ENCODE assay signal across 8 mouse cellular contexts in genomic region chr4:62619232-62619964, GRCm38 (mm10). TPM values are rescaled to one million over a fixed set of nuclear protein-coding genes. Genes with fewer than 3 reads are reported as not detected.
DNase-seq lines count a peak whose midpoint lies in the region; TF ChIP-seq lines count a peak whose summit lies in the region.

No protein-coding gene starts in this region.

- H3K9me3 ChIP-seq in heart, embryonic 10.5 days: no peaks in the 10 kb centered on the region

- WGBS in heart, embryonic 10.5 days: 15% methylated on average over 16 of the region's 16 CpGs
- whole genome bisulfite sequencing in kidney, adult 2 months: 54% methylated on average over 16 of the region's 16 CpGs
- 39% methylated on average over 16 of the region's 16 CpGs for WGBS in lung, adult 2 months
- WGBS in small intestine, adult 2 months: 58% methylated on average over 16 of the region's 16 CpGs

- peak; percentile 42 to 58 for DNase-seq in CD8-positive naive resting alpha-beta T cell, adult 2 months (ENCODE audit: low read depth in 2 of 2, low spot score in 2 of 2)
- DNase-seq in adrenal gland, postnatal 14 days: peak; percentile 76
- DNase-seq in heart, embryonic 10.5 days (ENCODE audit: low spot score): no peak
- peak; percentile 89 for DNase-seq in kidney, adult 2 months
- DNase-seq in lung, adult 2 months: no peak
- no peak for DNase-seq in c-Kit-positive CD71-positive TER-119-positive erythroid progenitor cells, embryonic 14.5 days (ENCODE audit: low spot score)
- DNase-seq in right cerebral cortex, postnatal 4 days: no peak

- H3K27me3 ChIP-seq in heart, embryonic 10.5 days (ENCODE audit: insufficient read depth, poor library complexity, severe bottlenecking): peaks cover 94% of the 10 kb centered on the region
- H3K27me3 ChIP-seq in kidney, adult 2 months (replicated peaks; ENCODE audit: control insufficient read depth, insufficient read depth, low read length): no peaks in the 10 kb centered on the region
- H3K27me3 ChIP-seq in small intestine, adult 2 months (ENCODE audit: control insufficient read depth, insufficient read depth, low read length): no peaks in the 10 kb centered on the region

- peak overlapping the region; percentile 85 for H3K27ac ChIP-seq in heart, embryonic 10.5 days
- H3K27ac ChIP-seq in kidney, adult 2 months (ENCODE audit: insufficient read depth, low read depth, low read length): peak overlapping the region; percentile 87
- H3K27ac ChIP-seq in small intestine, adult 2 months (ENCODE audit: insufficient read depth, low read depth, low read length): peak overlapping the region; percentile 48

- no peak for TF ChIP-seq CTCF in kidney, adult 2 months (conservative IDR thresholded peaks at IDR 0.05; ENCODE audit: insufficient read depth, insufficient read length, low read depth, low read length)
- no peak for TF ChIP-seq CTCF in lung, adult 2 months (IDR thresholded peaks at IDR 0.05; ENCODE audit: insufficient read depth, low read length)
- TF ChIP-seq CTCF in small intestine, adult 2 months (IDR thresholded peaks at IDR 0.05; ENCODE audit: extremely low read depth, insufficient read length, insufficient replicate concordance, low read depth, low read length): no peak

- peak overlapping the region; percentile 52 for H3K4me3 ChIP-seq in heart, embryonic 10.5 days
- peak overlapping the region; percentile 38 for H3K4me3 ChIP-seq in kidney, adult 2 months (ENCODE audit: insufficient read depth, low read depth, low read length)
- peak overlapping the region; percentile 61 for H3K4me3 ChIP-seq in lung, adult 2 months (replicated peaks; ENCODE audit: extremely low read depth, low read depth, low read length)
- H3K4me3 ChIP-seq in small intestine, adult 2 months (ENCODE audit: low read depth, low read length): peak overlapping the region; percentile 39

- no peak for TF ChIP-seq POLR2A in kidney, adult 2 months (IDR thresholded peaks at IDR 0.05; ENCODE audit: low read depth, low read length)
- peak; percentile 68; the same call in 1 of the 2 replicates for TF ChIP-seq POLR2A in lung, adult 2 months (IDR thresholded peaks at IDR 0.05; ENCODE audit: borderline replicate concordance, extremely low read depth, low read depth, low read length)
- no peak for TF ChIP-seq POLR2A in small intestine, adult 2 months (IDR thresholded peaks at IDR 0.05; ENCODE audit: low read depth, low read length)

- peaks cover 47% of the 10 kb centered on the region for H3K4me1 ChIP-seq in heart, embryonic 10.5 days
- no peaks in the 10 kb centered on the region for H3K4me1 ChIP-seq in kidney, adult 2 months (ENCODE audit: control insufficient read depth, insufficient read depth, low read length)
- peaks cover 14% of the 10 kb centered on the region for H3K4me1 ChIP-seq in lung, adult 2 months (ENCODE audit: control insufficient read depth, insufficient read depth, low read length)
- peaks cover 24% of the 10 kb centered on the region for H3K4me1 ChIP-seq in small intestine, adult 2 months (ENCODE audit: control insufficient read depth, insufficient read depth, insufficient read length, low read length)

- no peaks in the 10 kb centered on the region for H3K36me3 ChIP-seq in heart, embryonic 10.5 days
- no peaks in the 10 kb centered on the region for H3K36me3 ChIP-seq in kidney, adult 2 months (ENCODE audit: control insufficient read depth, insufficient read depth, low read length)
- no peaks in the 10 kb centered on the region for H3K36me3 ChIP-seq in small intestine, adult 2 months (ENCODE audit: control insufficient read depth, insufficient read depth, low read length)

RNA-seq across cellular contexts. Expression of gene Rgs3, which starts 59.8 kb away (rescaled TPM):
- total RNA-seq in adrenal gland, postnatal 14 days (2021): 46.7 and 69.3 TPM in 2 replicates
- polyA plus RNA-seq in heart, embryonic 10.5 days (2016; fragmentation: Nextera tagmentation; extraction: Ambion mirVana): 61.4 and 65.4 TPM in 2 replicates
- 43.1 and 43.5 TPM in 2 replicates for polyA plus RNA-seq in kidney, adult 2 months (2012; rRNA removed)
- 97.1 and 104 TPM in 2 replicates for polyA plus RNA-seq in lung, adult 2 months (2012; rRNA removed)
- 30.3 and 45.8 TPM in 2 replicates for polyA plus RNA-seq in small intestine, adult 2 months (2012; rRNA removed)

Comparison
In these comparisons a context has a peak if more than half of its experiments do, and no peak if none do; other contexts are left out.
1. DNase-seq: peak in CD8-positive naive resting alpha-beta T cell, adult 2 months (2 of 2), adrenal gland, postnatal 14 days (single experiment) and kidney, adult 2 months (single experiment); none in heart, embryonic 10.5 days (single experiment), lung, adult 2 months (single experiment), c-Kit-positive CD71-positive TER-119-positive erythroid progenitor cells, embryonic 14.5 days (single experiment) and right cerebral cortex, postnatal 4 days (single experiment).
2. Peak in every context shown above with its lines, with median percentiles within 50 percentile points of each other: H3K27ac ChIP-seq and H3K4me3 ChIP-seq.